Mouse (Mus musculus) inflammation-experienced regulatory T-cells, adult 6 months (primary cell): ENCODE data around the gene Rbfox3. TPM values are rescaled to one million over a fixed set of nuclear protein-coding genes. Genes with fewer than 3 reads are reported as not detected.
A peak's percentile ranks its signal among the peaks of the same experiment; 100 is the strongest.

Source experiments
- ATAC-seq: one replicate; pipeline ENCODE4 v1.8.0; 2017
- polyA plus RNA-seq, 3 experiments: library from polyadenylated mRNA; unstranded; fragments of 100-300 nt; shearing (Covaris generic); gene quantifications; one replicate each; pipeline ENCODE4 v1.2.1; 2017

Gene Rbfox3
- polyA plus RNA-seq, 3 experiments from 2014 or later: 0.30 TPM; not detected in 2

GRCm38 (mm10) chr11:118493458-118493857, 417.9 kb downstream of the Rbfox3 start:
- no peak for ATAC-seq

GRCm38 (mm10) chr11:118491230-118491629, 420.2 kb downstream of the Rbfox3 start:
- no peak for ATAC-seq

GRCm38 (mm10) chr11:118490566-118491218, 420.7 kb downstream of the Rbfox3 start:
- no peak for ATAC-seq

GRCm38 (mm10) chr11:118488907-118489270, 422.5 kb downstream of the Rbfox3 start:
- ATAC-seq: no peak

- ATAC-seq: no peak
Measured at GRCm38 (mm10) chr11:118488191-118488906, 423.0 kb downstream of the Rbfox3 start.

GRCm38 (mm10) chr11:118486881-118487772, 424.3 kb downstream of the Rbfox3 start:
- no peak for ATAC-seq

GRCm38 (mm10) chr11:118486281-118486680, 425.1 kb downstream of the Rbfox3 start:
- ATAC-seq: no peak

- ATAC-seq: no peak
Measured at GRCm38 (mm10) chr11:118485780-118486179, 425.6 kb downstream of the Rbfox3 start.

- no peak for ATAC-seq
Measured at GRCm38 (mm10) chr11:118485338-118485737, 426.1 kb downstream of the Rbfox3 start.

- no peak for ATAC-seq
Measured at GRCm38 (mm10) chr11:118484169-118484568, 427.2 kb downstream of the Rbfox3 start.

GRCm38 (mm10) chr11:118481751-118482150, 429.6 kb downstream of the Rbfox3 start:
- ATAC-seq: no peak

GRCm38 (mm10) chr11:118481231-118481630, 430.2 kb downstream of the Rbfox3 start:
- no peak for ATAC-seq

GRCm38 (mm10) chr11:118479776-118480175, 431.6 kb downstream of the Rbfox3 start:
- ATAC-seq: no peak

GRCm38 (mm10) chr11:118476396-118477373, 434.7 kb downstream of the Rbfox3 start, which contains the start of gene Engase:
Gene Engase, plus strand, starts transcription at chr11:118476829.
- peak; percentile 100 for ATAC-seq

GRCm38 (mm10) chr11:118475496-118476083, 435.8 kb downstream of the Rbfox3 start:
- ATAC-seq: no peak

GRCm38 (mm10) chr11:118473842-118474500, 437.4 kb downstream of the Rbfox3 start:
- no peak for ATAC-seq

- no peak for ATAC-seq
Measured at GRCm38 (mm10) chr11:118473161-118473560, 438.2 kb downstream of the Rbfox3 start.

GRCm38 (mm10) chr11:118471676-118472075, 439.7 kb downstream of the Rbfox3 start:
- ATAC-seq: no peak

- ATAC-seq: no peak
Measured at GRCm38 (mm10) chr11:118470234-118470966, 441.0 kb downstream of the Rbfox3 start.

- ATAC-seq: no peak
Measured at GRCm38 (mm10) chr11:118469509-118470160, 441.8 kb downstream of the Rbfox3 start.
